Mouse (Mus musculus): Measurements from ENCODE around the gene Haus5. TPM values are rescaled to one million over a fixed set of nuclear protein-coding genes. Genes with fewer than 3 reads are reported as not detected.

Haus5 gene
- polyA plus RNA-seq, 1 experiment from 2014 or later: 64.5 TPM

DNA sequence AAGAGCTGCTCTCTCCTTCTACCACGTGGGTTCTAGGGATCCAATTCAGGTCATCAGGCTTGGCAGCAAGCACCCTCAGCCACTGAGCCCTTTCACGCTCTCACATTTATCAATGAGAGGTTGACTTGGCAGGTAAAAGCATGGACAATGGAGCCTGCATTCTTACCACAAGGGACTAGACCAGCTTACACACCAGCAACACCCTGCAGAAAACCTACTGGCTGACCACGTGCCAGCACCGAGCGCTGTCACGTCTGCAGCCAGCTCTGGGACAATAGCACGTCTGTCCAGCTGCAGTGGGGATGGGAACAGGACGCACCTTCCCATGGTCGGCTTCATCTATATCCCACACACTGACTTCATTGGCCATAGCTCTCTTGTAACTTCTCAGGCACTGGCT lies 46.1 kb downstream of the Haus5 start:
- ATAC-seq (ENCODE audit: low FRiP score): no peak
- Histone ChIP-seq H3K9ac (no peak overlapping the region), H3K36me3 (replicated peaks) (peaks cover 75% of the 10 kb centered on the region), H3K9me3 (no peaks in the 10 kb centered on the region), H3K27ac (no peak overlapping the region), H3K27me3 (no peaks in the 10 kb centered on the region), H3K4me2 (no peak overlapping the region), H3K4me3 (replicated peaks) (no peak overlapping the region), H3K4me1 (no peaks in the 10 kb centered on the region)
- 98% methylated on average over 9 of the region's 9 CpGs for WGBS

DNA sequence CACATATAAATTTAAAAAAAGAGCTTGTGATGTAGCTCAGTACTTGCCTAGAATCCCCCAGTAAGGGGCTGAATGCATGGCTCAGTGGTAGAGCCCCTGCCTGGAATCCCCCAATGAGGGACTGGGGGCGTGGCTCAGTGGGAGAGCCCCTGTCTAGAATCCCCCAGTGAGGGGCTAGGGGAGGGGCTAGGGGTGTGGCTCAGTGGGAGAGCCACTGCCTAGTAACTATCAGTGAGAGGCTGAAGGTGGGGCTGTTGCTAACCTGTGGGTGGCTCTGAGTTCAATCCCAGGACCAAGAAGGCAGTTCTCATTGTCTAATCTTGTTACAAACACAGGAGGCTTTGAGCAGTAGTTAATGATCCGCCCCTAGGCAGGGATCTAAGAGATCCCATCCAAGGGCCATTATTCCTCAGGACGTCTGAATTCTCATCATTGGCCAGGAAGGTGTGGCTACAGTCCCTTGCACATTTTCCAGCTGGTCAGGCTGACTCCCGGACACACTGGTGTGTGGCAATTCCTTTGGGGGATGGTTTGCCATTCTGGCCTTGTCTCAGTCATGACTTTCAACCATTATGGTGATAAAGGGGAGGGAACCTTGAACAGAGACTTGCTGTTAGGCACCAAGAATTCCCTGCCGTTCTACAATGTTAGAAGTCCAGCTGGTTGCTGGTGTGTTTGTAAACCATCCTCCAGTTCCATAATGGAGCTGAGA lies 49.6 kb downstream of the Haus5 start:
- Histone ChIP-seq H3K4me2 (no peak overlapping the region), H3K9me3 (no peaks in the 10 kb centered on the region), H3K36me3 (replicated peaks) (peaks cover 48% of the 10 kb centered on the region), H3K27me3 (no peaks in the 10 kb centered on the region), H3K4me1 (no peaks in the 10 kb centered on the region), H3K27ac (no peak overlapping the region), H3K4me3 (replicated peaks) (no peak overlapping the region), H3K9ac (no peak overlapping the region)
- no peak for ATAC-seq (ENCODE audit: low FRiP score)
- WGBS: 60% methylated on average over 5 of the region's 5 CpGs

DNA sequence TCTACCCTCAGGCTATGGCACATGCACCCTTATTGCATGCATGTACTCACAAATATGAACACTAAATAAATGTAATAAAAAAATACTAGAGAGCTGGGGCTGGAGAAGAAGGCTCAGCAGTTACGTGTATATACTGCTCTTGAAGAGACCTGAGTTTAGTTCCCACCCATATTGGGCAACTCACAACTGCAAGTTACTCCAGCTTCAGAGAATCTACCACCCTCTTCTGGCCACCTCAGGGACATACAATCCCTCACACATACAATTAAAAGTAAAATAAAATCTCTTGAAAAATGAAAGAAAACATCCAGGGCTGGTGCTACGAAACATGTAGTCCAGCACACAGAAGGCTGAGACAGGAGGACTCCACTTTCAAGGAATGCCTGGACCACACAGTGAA lies 50.3 kb downstream of the Haus5 start:
- Histone ChIP-seq H3K36me3 (replicated peaks) (peaks cover 44% of the 10 kb centered on the region), H3K27ac (no peak overlapping the region), H3K4me2 (no peak overlapping the region), H3K9me3 (no peaks in the 10 kb centered on the region), H3K4me1 (no peaks in the 10 kb centered on the region), H3K27me3 (no peaks in the 10 kb centered on the region), H3K9ac (no peak overlapping the region), H3K4me3 (replicated peaks) (no peak overlapping the region)
- no peak for ATAC-seq (ENCODE audit: low FRiP score)
- 85% methylated on average over 2 of the region's 2 CpGs for WGBS

DNA sequence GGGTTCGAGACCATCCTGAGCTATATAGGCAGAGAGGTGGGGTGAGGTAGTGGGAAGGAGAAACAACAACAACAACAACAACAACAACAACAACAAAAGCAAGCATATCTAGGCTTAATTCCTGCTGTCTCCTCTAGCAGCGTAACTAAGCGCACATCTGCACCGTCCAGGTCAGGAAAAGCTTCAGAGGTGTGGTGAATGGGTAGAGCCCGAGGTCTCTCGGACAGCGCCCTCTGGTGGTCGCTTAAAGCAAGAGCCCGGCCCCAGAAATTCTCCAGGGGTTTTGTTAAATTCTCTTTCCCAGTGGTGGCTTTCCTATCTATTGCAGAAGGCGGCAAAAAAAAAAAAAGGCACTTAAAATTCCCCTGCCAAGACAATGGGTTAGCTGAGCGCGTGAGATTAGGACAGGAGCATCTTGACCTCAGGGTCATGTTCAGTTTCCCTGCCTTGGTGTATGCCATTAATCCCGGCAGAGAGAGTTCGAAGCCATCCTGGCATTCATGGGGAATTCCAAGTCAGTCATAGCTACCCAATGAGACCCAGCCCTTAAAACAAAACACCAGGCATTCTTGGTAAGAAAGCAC lies 51.2 kb downstream of the Haus5 start:
- H3K9me3 ChIP-seq: no peaks in the 10 kb centered on the region
- peaks cover 36% of the 10 kb centered on the region for H3K36me3 ChIP-seq (replicated peaks)
- H3K4me3 ChIP-seq (replicated peaks): no peak overlapping the region
- no peak overlapping the region for H3K9ac ChIP-seq
- ATAC-seq (ENCODE audit: low FRiP score): peak; percentile 58; the same call in 1 of the 2 replicates
- no peak overlapping the region for H3K4me2 ChIP-seq
- H3K27ac ChIP-seq: no peak overlapping the region
- 23% methylated on average over 14 of the region's 14 CpGs for WGBS
- H3K4me1 ChIP-seq: no peaks in the 10 kb centered on the region
- no peaks in the 10 kb centered on the region for H3K27me3 ChIP-seq

DNA sequence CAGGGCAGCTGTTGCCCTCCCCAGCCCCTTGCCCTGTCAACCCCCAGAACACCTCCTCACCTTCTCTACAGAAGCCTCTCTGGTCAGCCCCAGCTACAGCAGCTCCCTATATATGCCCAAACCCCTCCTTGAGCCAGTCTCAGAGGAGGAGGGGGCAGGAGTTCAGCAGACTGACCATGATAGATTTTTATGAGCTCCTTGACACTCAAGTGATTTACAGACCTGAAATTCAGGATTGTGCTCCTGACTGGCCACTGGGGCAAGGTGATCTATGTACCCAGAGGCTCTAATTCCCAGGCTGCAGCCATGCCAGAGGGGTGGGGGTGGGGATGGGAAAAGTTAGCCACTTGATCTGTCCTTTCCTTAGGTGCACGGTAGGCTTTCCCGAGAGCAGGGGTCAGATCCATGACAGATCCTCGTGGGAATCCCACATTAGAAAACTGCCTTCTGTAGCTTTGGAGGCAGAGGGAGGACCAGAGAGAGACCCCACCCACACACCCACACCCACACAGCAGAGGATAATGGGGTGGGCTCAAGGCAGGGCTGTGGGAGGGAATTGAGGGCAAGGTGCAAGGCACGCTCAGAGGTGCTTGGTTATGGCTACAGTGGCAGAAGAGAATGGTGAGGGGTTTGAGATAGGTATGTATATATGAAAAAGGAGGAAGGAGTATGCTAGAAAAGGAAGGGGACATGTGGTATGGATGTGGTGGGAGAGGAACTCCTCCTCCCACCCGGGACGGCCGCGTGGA lies 52.0 kb downstream of the Haus5 start, which contains the start of gene Upk1a:
Gene Upk1a (minus strand): TSS at position 194 of the 749 bp plus-strand sequence.
- H3K9me3 ChIP-seq: no peaks in the 10 kb centered on the region
- no peaks in the 10 kb centered on the region for H3K27me3 ChIP-seq
- peaks cover 28% of the 10 kb centered on the region for H3K36me3 ChIP-seq (replicated peaks)
- no peak within 1 kb of the TSS for H3K9ac ChIP-seq
- ATAC-seq (ENCODE audit: low FRiP score): no peak
- H3K27ac ChIP-seq: no peak within 1 kb of the TSS
- WGBS: 84% methylated on average over 8 of the region's 8 CpGs
- no peak within 1 kb of the TSS for H3K4me2 ChIP-seq
- H3K4me1 ChIP-seq: no peaks in the 10 kb centered on the region
- H3K4me3 ChIP-seq (replicated peaks): no peak within 1 kb of the TSS

DNA sequence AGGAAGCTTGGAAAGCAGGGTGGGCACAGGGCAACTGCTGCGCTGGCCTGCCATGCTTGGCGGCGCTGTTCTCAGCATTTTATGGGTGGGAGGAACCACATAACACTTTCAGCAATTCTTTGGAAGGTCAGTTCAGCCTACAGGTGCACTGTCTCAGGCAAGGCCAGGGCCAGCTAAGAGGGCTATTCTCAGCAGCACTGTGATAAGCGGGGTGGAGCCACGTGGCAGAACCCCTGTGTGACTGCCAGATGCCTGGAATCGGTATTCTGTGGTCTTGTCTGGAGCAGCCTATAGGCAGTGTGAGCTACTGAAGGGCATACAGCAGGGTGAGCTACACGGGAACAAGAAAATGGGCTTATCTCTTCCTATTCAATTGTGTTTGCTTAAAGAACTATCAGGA lies 54.8 kb downstream of the Haus5 start:
- H3K4me3 ChIP-seq (replicated peaks): no peak overlapping the region
- H3K4me1 ChIP-seq: no peaks in the 10 kb centered on the region
- H3K27ac ChIP-seq: no peak overlapping the region
- no peaks in the 10 kb centered on the region for H3K9me3 ChIP-seq
- no peak overlapping the region for H3K9ac ChIP-seq
- H3K4me2 ChIP-seq: no peak overlapping the region
- peaks cover 2% of the 10 kb centered on the region; the same call in 1 of the 2 replicates for H3K36me3 ChIP-seq (replicated peaks)
- ATAC-seq (ENCODE audit: low FRiP score): no peak
- H3K27me3 ChIP-seq: no peaks in the 10 kb centered on the region
- WGBS: 60% methylated on average over 7 of the region's 7 CpGs

DNA sequence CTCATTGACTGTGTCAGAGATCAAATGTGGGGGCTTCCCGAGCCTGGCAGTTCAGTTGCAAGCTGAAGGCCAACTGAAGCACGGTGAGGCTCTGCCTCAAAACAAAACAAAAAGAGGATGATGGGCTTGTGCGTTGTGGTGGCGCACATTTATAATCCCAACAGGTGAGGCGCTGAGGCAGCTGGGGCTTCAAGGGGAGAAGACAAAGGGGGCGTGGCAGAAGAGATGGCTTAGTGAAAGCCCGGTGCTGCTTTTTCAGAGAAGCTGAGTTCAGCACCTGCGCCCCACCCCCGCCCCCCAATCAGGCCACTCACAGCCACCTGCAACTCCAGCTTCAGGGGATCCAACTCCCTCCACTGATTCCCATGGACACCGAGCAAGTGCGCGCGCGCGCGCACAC lies 56.3 kb downstream of the Haus5 start:
- H3K9ac ChIP-seq: no peak overlapping the region
- no peak overlapping the region for H3K27ac ChIP-seq
- no peaks in the 10 kb centered on the region for H3K9me3 ChIP-seq
- H3K4me2 ChIP-seq: no peak overlapping the region
- 43% methylated on average over 16 of the region's 16 CpGs for WGBS
- no peak overlapping the region for H3K4me3 ChIP-seq (replicated peaks)
- no peaks in the 10 kb centered on the region for H3K27me3 ChIP-seq
- ATAC-seq (ENCODE audit: low FRiP score): no peak
- H3K36me3 ChIP-seq (replicated peaks): no peaks in the 10 kb centered on the region
- H3K4me1 ChIP-seq: no peaks in the 10 kb centered on the region

DNA sequence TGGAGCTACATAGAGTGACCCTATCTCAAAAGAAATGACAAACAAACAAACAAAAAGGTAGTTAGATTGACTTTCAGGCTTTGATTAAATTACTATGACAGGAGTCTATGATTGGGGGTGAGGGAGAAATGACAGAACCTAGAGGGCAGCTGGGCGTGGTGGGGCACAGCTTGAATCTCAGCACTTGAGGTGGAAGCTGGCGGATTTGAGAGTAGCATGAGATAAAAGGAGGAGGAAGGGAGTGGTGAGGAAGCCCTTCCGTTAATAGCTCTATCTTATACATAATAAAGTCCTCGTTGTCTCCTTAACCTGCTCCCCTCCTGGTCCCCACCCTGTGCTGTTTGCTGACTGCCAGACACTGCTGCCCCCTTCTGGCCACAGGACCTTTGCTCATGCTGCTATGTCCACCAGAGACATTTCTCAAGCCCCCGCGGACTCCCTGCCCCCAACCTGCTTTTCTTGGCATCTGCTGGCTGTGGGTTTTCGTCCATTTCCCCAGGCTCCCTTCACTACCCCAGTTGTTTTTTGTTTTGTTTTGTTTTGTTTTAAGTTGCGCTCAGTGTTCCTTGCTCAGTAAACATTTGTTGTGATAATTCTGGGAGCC lies 57.0 kb downstream of the Haus5 start:
- no peak overlapping the region for H3K27ac ChIP-seq
- no peak overlapping the region for H3K4me2 ChIP-seq
- no peaks in the 10 kb centered on the region for H3K4me1 ChIP-seq
- H3K36me3 ChIP-seq (replicated peaks): no peaks in the 10 kb centered on the region
- H3K4me3 ChIP-seq (replicated peaks): no peak overlapping the region
- no peaks in the 10 kb centered on the region for H3K27me3 ChIP-seq
- H3K9me3 ChIP-seq: no peaks in the 10 kb centered on the region
- no peak overlapping the region for H3K9ac ChIP-seq
- 33% methylated on average over 8 of the region's 8 CpGs for WGBS
- ATAC-seq (ENCODE audit: low FRiP score): no peak

DNA sequence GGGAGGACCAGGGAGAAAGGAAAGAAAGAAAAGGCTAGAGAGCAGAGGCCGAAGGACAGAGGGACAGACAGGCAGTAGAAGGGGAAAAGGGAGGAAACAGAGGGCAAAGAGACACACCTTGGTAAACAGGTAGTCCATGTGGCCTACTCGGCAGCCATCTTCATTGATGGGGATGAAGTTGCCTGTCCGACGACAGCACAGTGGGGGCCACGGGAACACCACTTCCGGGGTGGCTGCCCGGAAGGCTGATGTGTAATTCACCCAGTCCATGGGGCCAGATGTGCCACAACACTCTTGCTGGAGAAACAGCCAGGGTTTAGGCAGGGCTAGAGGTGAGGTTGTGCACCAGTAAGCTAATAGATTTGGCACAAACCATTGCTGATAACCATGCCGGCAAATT lies 59.9 kb downstream of the Haus5 start:
- no peaks in the 10 kb centered on the region for H3K36me3 ChIP-seq (replicated peaks)
- WGBS: 89% methylated on average over 8 of the region's 8 CpGs
- no peaks in the 10 kb centered on the region for H3K9me3 ChIP-seq
- H3K27ac ChIP-seq: no peak overlapping the region
- no peak for ATAC-seq (ENCODE audit: low FRiP score)
- no peak overlapping the region for H3K4me2 ChIP-seq
- H3K27me3 ChIP-seq: no peaks in the 10 kb centered on the region
- H3K4me3 ChIP-seq (replicated peaks): no peak overlapping the region
- H3K4me1 ChIP-seq: peaks cover 4% of the 10 kb centered on the region; the same call in 1 of the 2 replicates
- H3K9ac ChIP-seq: no peak overlapping the region

DNA sequence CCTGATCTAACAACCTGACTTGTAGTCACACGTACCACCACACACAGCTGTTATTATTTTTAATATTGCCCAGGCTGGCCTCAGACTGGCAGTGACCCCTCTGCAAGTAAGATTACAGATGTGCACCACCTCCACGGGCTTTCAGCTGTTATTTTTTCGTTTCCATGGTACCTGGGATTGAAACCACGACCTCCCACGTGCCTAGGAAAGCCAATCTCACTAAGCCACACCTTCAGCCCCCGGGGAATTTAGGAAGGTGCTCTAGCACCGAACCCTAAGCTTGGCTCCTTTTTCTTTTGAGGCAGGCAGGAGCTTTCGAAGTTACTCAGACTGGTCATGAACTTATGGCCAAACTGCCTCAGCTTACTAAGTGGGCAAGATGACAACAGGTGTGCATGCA lies 60.4 kb downstream of the Haus5 start:
- Histone ChIP-seq H3K27ac (no peak overlapping the region), H3K4me3 (replicated peaks) (no peak overlapping the region), H3K4me1 (peaks cover 8% of the 10 kb centered on the region), H3K4me2 (no peak overlapping the region), H3K9ac (no peak overlapping the region), H3K36me3 (replicated peaks) (no peaks in the 10 kb centered on the region), H3K9me3 (no peaks in the 10 kb centered on the region), H3K27me3 (no peaks in the 10 kb centered on the region)
- WGBS: 65% methylated on average over 8 of the region's 8 CpGs
- no peak for ATAC-seq (ENCODE audit: low FRiP score)

Data from forebrain, embryonic 12.5 days (tissue).